Mouse (Mus musculus) MEL (cell line): ENCODE data around the gene Gprin2. TPM values are rescaled to one million over a fixed set of nuclear protein-coding genes. Genes with fewer than 3 reads are reported as not detected.

Source experiments
- DNase-seq: peaks from one replicate; pipeline ENCODE4 v3.0.0; 2011; ENCODE audit warnings: low read depth, low spot score
- H3K27ac ChIP-seq: 2 replicates; pipeline ENCODE4 v1.5.1; 2012; ENCODE audit warnings: low read depth, mild to moderate bottlenecking, control low read depth, low read length, moderate library complexity; ENCODE audit not compliant: control insufficient read depth
- H3K27me3 ChIP-seq, 2 experiments: fragments of 150-350 bp in 1 of 2; sonication (generic) in 1 of 2; 2 replicates each; pipeline ENCODE4 v1.6.1; 2012; ENCODE audit warnings: low read length in 2 of 2, mild to moderate bottlenecking in 2 of 2, improper control_type of control experiment in 1 of 2, moderate library complexity in 1 of 2; ENCODE audit not compliant: insufficient read depth in 2 of 2, control insufficient read depth in 1 of 2
- H3K36me3 ChIP-seq, 2 experiments: 2 replicates each; pipeline ENCODE4 v1.6.1; 2012 to 2014; ENCODE audit warnings: low read length in 2 of 2, improper control_type of control experiment in 1 of 2, inconsistent platforms in 1 of 2, mild to moderate bottlenecking in 1 of 2; ENCODE audit not compliant: insufficient read depth in 2 of 2, control insufficient read depth in 1 of 2
- H3K4me1 ChIP-seq, 2 experiments: fragments of 150-350 bp in 1 of 2; sonication (generic) in 1 of 2; 2 replicates each; pipeline ENCODE4 v1.6.1; 2012; ENCODE audit warnings: low read length in 2 of 2, improper control_type of control experiment in 1 of 2, mild to moderate bottlenecking in 1 of 2; ENCODE audit not compliant: insufficient read depth in 2 of 2, control insufficient read depth in 1 of 2
- H3K4me3 ChIP-seq, 2 experiments: fragments of 150-350 bp in 1 of 2; sonication (generic) in 1 of 2; 2 replicates each; pipeline ENCODE4 v1.5.1; 2012; ENCODE audit warnings: low read depth in 2 of 2, low read length in 2 of 2, mild to moderate bottlenecking in 2 of 2, moderate library complexity in 2 of 2, control low read depth in 1 of 2, improper control_type of control experiment in 1 of 2; ENCODE audit not compliant: control insufficient read depth in 1 of 2, insufficient read depth in 1 of 2
- H3K79me2 ChIP-seq: 2 replicates; pipeline ENCODE4 v1.6.1; 2012; ENCODE audit warnings: mild to moderate bottlenecking, low read length, moderate library complexity; ENCODE audit not compliant: control insufficient read depth, poor library complexity, insufficient read depth
- H3K9ac ChIP-seq: 2 replicates; pipeline ENCODE4 v1.6.1; 2012; ENCODE audit warnings: low read depth, mild to moderate bottlenecking, control low read depth, low read length, moderate library complexity; ENCODE audit not compliant: control insufficient read depth, poor library complexity, severe bottlenecking
- H3K9me3 ChIP-seq: fragments of 150-350 bp; sonication (generic); replicated peaks from 2 replicates; pipeline ENCODE4 v1.6.1; 2012; ENCODE audit warnings: mild to moderate bottlenecking, low read length, improper control_type of control experiment, moderate library complexity; ENCODE audit not compliant: insufficient read depth
- CHD2 ChIP-seq: IDR thresholded peaks from 2 replicates; pipeline ENCODE4 v1.6.1; 2011; ENCODE audit warnings: low read length, improper control_type of control experiment
- E2F4 ChIP-seq: IDR thresholded peaks from 2 replicates; pipeline ENCODE4 v1.6.1; 2011; ENCODE audit warnings: low read depth, low read length, improper control_type of control experiment, borderline replicate concordance
- EP300 ChIP-seq, 2 experiments: IDR thresholded peaks; 2 replicates each; pipeline ENCODE4 v1.6.1; 2011; ENCODE audit warnings: improper control_type of control experiment in 2 of 2, low read length in 2 of 2, low read depth in 1 of 2, mild to moderate bottlenecking in 1 of 2
- ETS1 ChIP-seq: IDR thresholded peaks from 2 replicates; pipeline ENCODE4 v1.6.1; 2012; ENCODE audit warnings: low read depth, mild to moderate bottlenecking, inconsistent platforms, low read length, improper control_type of control experiment, moderate library complexity
- GABPA ChIP-seq: IDR thresholded peaks from 2 replicates; pipeline ENCODE4 v1.6.1; 2012; ENCODE audit warnings: low read depth, mild to moderate bottlenecking, inconsistent platforms, low read length, improper control_type of control experiment, moderate library complexity
- GATA1 ChIP-seq: IDR thresholded peaks from 2 replicates; pipeline ENCODE4 v1.6.1; 2011; ENCODE audit warnings: low read depth, low read length, improper control_type of control experiment
- HCFC1 ChIP-seq: IDR thresholded peaks from 2 replicates; pipeline ENCODE4 v1.6.1; 2012; ENCODE audit warnings: low read depth, mild to moderate bottlenecking, inconsistent platforms, low read length, improper control_type of control experiment, moderate library complexity
- JUND ChIP-seq: IDR thresholded peaks from 2 replicates; pipeline ENCODE4 v1.6.1; 2011; ENCODE audit warnings: low read depth, mild to moderate bottlenecking, improper control_type of control experiment, low read length
- MAX ChIP-seq: IDR thresholded peaks from 2 replicates; pipeline ENCODE4 v1.6.1; 2011; ENCODE audit warnings: low read length, improper control_type of control experiment
- NRF1 ChIP-seq: IDR thresholded peaks from 2 replicates; pipeline ENCODE4 v1.6.1; 2014; ENCODE audit warnings: low read depth, mild to moderate bottlenecking, inconsistent platforms, low read length, improper control_type of control experiment, moderate library complexity; ENCODE audit not compliant: poor library complexity, insufficient read depth, severe bottlenecking
- POLR2A ChIP-seq, 2 experiments: IDR thresholded peaks; 2 replicates each; pipeline ENCODE4 v1.6.1; 2011 to 2012; ENCODE audit warnings: low read length in 2 of 2, mild to moderate bottlenecking in 2 of 2, control low read depth in 1 of 2, improper control_type of control experiment in 1 of 2, low read depth in 1 of 2, moderate library complexity in 1 of 2; ENCODE audit not compliant: control insufficient read depth in 1 of 2, insufficient read depth in 1 of 2, poor library complexity in 1 of 2
- POLR2AphosphoS5 ChIP-seq: IDR thresholded peaks from 2 replicates; pipeline ENCODE4 v1.6.1; 2012; ENCODE audit warnings: low read depth, borderline replicate concordance, mild to moderate bottlenecking, inconsistent platforms, low read length, moderate library complexity, mixed read lengths
- SIN3A ChIP-seq: IDR thresholded peaks from 2 replicates; pipeline ENCODE4 v1.6.1; 2012; ENCODE audit warnings: low read length, improper control_type of control experiment, inconsistent platforms
- SMC3 ChIP-seq: IDR thresholded peaks from 2 replicates; pipeline ENCODE4 v1.6.1; 2011; ENCODE audit warnings: low read depth, low read length, improper control_type of control experiment
- TAL1 ChIP-seq: IDR thresholded peaks from 2 replicates; pipeline ENCODE4 v1.6.1; 2012; ENCODE audit warnings: mild to moderate bottlenecking, inconsistent platforms, low read length, moderate library complexity, mixed read lengths
- TBP ChIP-seq: IDR thresholded peaks from 2 replicates; pipeline ENCODE4 v1.8.0; 2011; ENCODE audit warnings: low read depth, low read length, improper control_type of control experiment
- UBTF ChIP-seq: IDR thresholded peaks from 2 replicates; pipeline ENCODE4 v1.6.1; 2012; ENCODE audit warnings: low read depth, mild to moderate bottlenecking, inconsistent platforms, low read length, improper control_type of control experiment, moderate library complexity, borderline replicate concordance; ENCODE audit not compliant: insufficient read depth
- USF2 ChIP-seq, 2 experiments: IDR thresholded peaks; 2 replicates each; pipeline ENCODE4 v1.6.1; 2011 to 2012; ENCODE audit warnings: improper control_type of control experiment in 2 of 2, low read length in 2 of 2, borderline replicate concordance in 1 of 2, inconsistent platforms in 1 of 2, low read depth in 1 of 2, mild to moderate bottlenecking in 1 of 2; ENCODE audit not compliant: insufficient read depth in 1 of 2
- ZC3H11A ChIP-seq: IDR thresholded peaks from 2 replicates; pipeline ENCODE4 v1.6.1; 2012; ENCODE audit warnings: low read depth, mild to moderate bottlenecking, inconsistent platforms, low read length, improper control_type of control experiment
- ZMIZ1 ChIP-seq: IDR thresholded peaks from 2 replicates; pipeline ENCODE4 v1.6.1; 2012; ENCODE audit warnings: low read depth, mild to moderate bottlenecking, inconsistent platforms, low read length, improper control_type of control experiment, moderate library complexity
- ZNF384 ChIP-seq: IDR thresholded peaks from 2 replicates; pipeline ENCODE4 v1.6.1; 2012; ENCODE audit warnings: low read depth, mild to moderate bottlenecking, inconsistent platforms, low read length, improper control_type of control experiment
- polyA plus RNA-seq, 2 experiments: library from polyadenylated mRNA; stranded (reverse) in 1 of 2; unstranded in 1 of 2; fragments of >175 nt in 1 of 2; fragments of >200 nt in 1 of 2; gene quantifications; 2 replicates each; pipeline versions ENCODE4 v1.2.1 to v1.2.4; 2012; ENCODE audit warnings: low replicate concordance in 2 of 2, low read depth in 1 of 2; ENCODE audit not compliant: insufficient read length in 2 of 2, insufficient read depth in 1 of 2, missing spikeins in 1 of 2
- total RNA-seq: library from RNA; depleted of rRNA; stranded (reverse); fragments of 300-350 nt; gene quantifications from 2 replicates; pipeline ENCODE4 v1.2.3, GENCODE M21; 2012

Gprin2 gene
- total and polyA plus RNA-seq, 3 experiments = under 0.01 to 0.01 TPM; not detected in 1

DNA sequence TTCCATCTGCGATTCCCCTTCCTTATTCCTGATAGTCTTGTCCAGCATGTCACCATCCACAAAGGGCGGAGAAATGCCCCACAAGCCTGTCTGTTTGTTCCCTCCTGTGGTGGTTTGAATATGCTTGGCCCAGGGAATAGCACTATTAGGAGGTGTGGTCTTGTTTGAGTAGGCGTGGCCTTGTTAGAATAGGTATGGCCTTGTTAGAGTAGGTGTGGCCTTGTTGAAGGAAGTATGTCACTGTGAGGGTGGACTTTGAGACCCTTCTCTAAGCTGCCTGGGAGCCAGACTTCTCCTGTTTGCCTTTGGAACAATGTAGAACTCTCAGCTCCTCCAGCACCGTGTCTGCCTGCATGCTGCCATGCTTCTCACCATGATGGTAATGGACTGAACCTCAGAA lies 8.5 kb upstream of the Gprin2 start:
- H3K9me3 ChIP-seq = no peaks in the 10 kb centered on the region
- no peak overlapping the region for H3K27ac ChIP-seq
- H3K36me3 ChIP-seq = no peaks in the 10 kb centered on the region
- H3K27me3 ChIP-seq = peaks cover 0 to under 1% of the 10 kb centered on the region in 2 experiments; a peak in 1 of 4 replicates
- H3K9ac ChIP-seq = no peak overlapping the region
- no peaks in the 10 kb centered on the region for H3K4me1 ChIP-seq
- no peaks in the 10 kb centered on the region for H3K79me2 ChIP-seq
- H3K4me3 ChIP-seq = no peak overlapping the region
- no peak for DNase-seq
- TF ChIP-seq ZMIZ1 = no peak
- no peak for TF ChIP-seq TAL1
- TF ChIP-seq SIN3A = no peak
- TF ChIP-seq UBTF = no peak
- TF ChIP-seq TBP = no peak
- no peak for TF ChIP-seq MAX
- TF ChIP-seq JUND = no peak
- TF ChIP-seq GATA1 = no peak

DNA sequence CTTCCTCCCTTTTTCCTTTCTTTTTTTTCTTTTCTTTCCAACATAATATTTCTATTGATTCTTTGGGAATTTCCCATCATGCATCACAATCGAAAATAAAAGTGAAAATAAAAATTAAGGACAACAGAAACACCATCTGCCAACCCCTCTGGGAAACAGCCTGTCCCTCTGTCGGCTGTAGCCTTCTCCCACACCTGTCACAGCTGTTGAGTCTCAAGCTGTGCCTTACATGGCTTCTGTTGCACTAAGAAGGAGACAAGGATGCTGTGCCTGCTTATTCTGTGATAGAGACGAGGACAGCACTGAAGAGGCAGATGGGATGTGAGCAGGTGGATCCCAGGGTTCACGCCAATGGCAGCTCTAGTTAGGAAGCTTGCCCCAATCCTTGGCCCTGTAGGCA lies 7.6 kb upstream of the Gprin2 start:
- Histone ChIP-seq H3K9me3 (no peaks in the 10 kb centered on the region), H3K9ac (no peak overlapping the region), H3K4me3 (no peak overlapping the region)
- no peak for TF ChIP-seq ZMIZ1
- no peak for TF ChIP-seq CHD2
- TF ChIP-seq ZNF384 = no peak
- no peak for TF ChIP-seq GATA1
- no peak for TF ChIP-seq POLR2AphosphoS5
- TF ChIP-seq POLR2A (IDR thresholded peaks at IDR 0.05; ENCODE audit: control insufficient read depth in 1 of 2, insufficient read depth in 1 of 2, low read depth in 1 of 2, low read length in 2 of 2, poor library complexity in 1 of 2) = no peak
- TF ChIP-seq TAL1 = no peak
- TF ChIP-seq E2F4 = no peak
- no peak for TF ChIP-seq ZC3H11A
- no peak for TF ChIP-seq ETS1
- TF ChIP-seq HCFC1 = no peak
- TF ChIP-seq EP300 (IDR thresholded peaks at IDR 0.05; ENCODE audit: low read depth in 1 of 2, low read length in 2 of 2) = no peak
- no peak for TF ChIP-seq UBTF
- TF ChIP-seq NRF1 = no peak
- no peak for TF ChIP-seq USF2 (IDR thresholded peaks at IDR 0.05; ENCODE audit: borderline replicate concordance in 1 of 2, insufficient read depth in 1 of 2, low read depth in 1 of 2, low read length in 2 of 2)
- TF ChIP-seq SMC3 = no peak
- no peak for TF ChIP-seq GABPA
- TF ChIP-seq, all 39 proteins: peak for 0
- H3K27ac ChIP-seq = no peak overlapping the region
- no peak for DNase-seq
- H3K27me3 ChIP-seq = peaks cover 0 to 1% of the 10 kb centered on the region in 2 experiments; a peak in 1 of 4 replicates
- H3K79me2 ChIP-seq = no peaks in the 10 kb centered on the region
- no peaks in the 10 kb centered on the region for H3K36me3 ChIP-seq
- no peaks in the 10 kb centered on the region for H3K4me1 ChIP-seq
